Mouse (Mus musculus) stomach, embryonic 14.5 days (tissue): ENCODE data around the gene Nubpl. TPM values are rescaled to one million over a fixed set of nuclear protein-coding genes. Genes with fewer than 3 reads are reported as not detected.

Source experiments
- ATAC-seq: fragments of 200-750 bp; cut with Nextera tagmentation; 2 replicates; pipeline ENCODE4 v1.8.0; 2017; ENCODE audit warnings: low read depth, moderate TSS enrichment; ENCODE audit not compliant: insufficient number of reproducible peaks, insufficient read depth, low FRiP score
- H3K27ac ChIP-seq: fragments of 300-500 bp; sonication (generic); 2 replicates; pipeline ENCODE4 v1.5.1; 2014; ENCODE audit warnings: mild to moderate bottlenecking, low read length, moderate library complexity, mixed read lengths
- H3K27me3 ChIP-seq: fragments of 300-500 bp; sonication (generic); 2 replicates; pipeline ENCODE4 v1.6.1; 2014; ENCODE audit warnings: low read length, control low read depth, mixed read lengths; ENCODE audit not compliant: control insufficient read depth, insufficient read depth
- H3K36me3 ChIP-seq: fragments of 300-500 bp; sonication (generic); 2 replicates; pipeline ENCODE4 v1.6.1; 2014; ENCODE audit warnings: mild to moderate bottlenecking, control low read depth, low read length, moderate library complexity, mixed read lengths; ENCODE audit not compliant: control insufficient read depth, insufficient read depth
- H3K4me1 ChIP-seq: fragments of 300-500 bp; sonication (generic); 2 replicates; pipeline ENCODE4 v1.6.1; 2014; ENCODE audit warnings: low read length, control low read depth, mixed read lengths; ENCODE audit not compliant: control insufficient read depth, insufficient read depth
- H3K4me2 ChIP-seq: fragments of 300-500 bp; sonication (generic); replicated peaks from 2 replicates; pipeline ENCODE4 v1.6.1; 2014; ENCODE audit warnings: low read depth, low read length, control low read depth
- H3K4me3 ChIP-seq: fragments of 300-500 bp; sonication (generic); 2 replicates; pipeline ENCODE4 v1.5.1; 2014; ENCODE audit warnings: low read depth, low read length, control low read depth
- H3K9ac ChIP-seq: fragments of 300-500 bp; sonication (generic); replicated peaks from 2 replicates; pipeline ENCODE4 v1.6.1; 2014; ENCODE audit warnings: low read depth, mild to moderate bottlenecking, control low read depth, low read length, moderate library complexity, mixed read lengths
- H3K9me3 ChIP-seq: fragments of 300-500 bp; sonication (generic); 2 replicates; pipeline ENCODE4 v1.6.1; 2016; ENCODE audit warnings: low read depth, low read length, control low read depth; ENCODE audit not compliant: control insufficient read depth
- WGBS: fragments of 180-500 bp; shearing (Covaris S2); extraction: QIAGEN DNeasy Blood & Tissue Kit; methylation state at CpG from one replicate; pipeline ENCODE4 v1.1.7; 2014; 5-methylcytosine and 5-hydroxymethylcytosine counted together
- polyA plus RNA-seq: library from polyadenylated mRNA; unstranded; fragments of >200 nt; fragmentation: Nextera tagmentation; extraction: Ambion mirVana; gene quantifications from 2 replicates; pipeline ENCODE4 v1.2.1, GENCODE M21; 2014

Gene Nubpl
- polyA plus RNA-seq, 1 experiment from 2014 or later, result 14.9 TPM

GRCm38 (mm10) chr12:52317635-52318034, 220.1 kb downstream of the Nubpl start:
- no peak for ATAC-seq
- Histone ChIP-seq H3K27me3 (no peaks in the 10 kb centered on the region), H3K27ac (no peak overlapping the region)

GRCm38 (mm10) chr12:52318426-52318825, 220.9 kb downstream of the Nubpl start:
- H3K9ac ChIP-seq, result no peak overlapping the region
- H3K9me3 ChIP-seq, result no peaks in the 10 kb centered on the region
- 87% methylated on average over 9 of the region's 9 CpGs for WGBS
- ATAC-seq, result no peak
- no peak overlapping the region for H3K4me2 ChIP-seq
- H3K36me3 ChIP-seq, result no peaks in the 10 kb centered on the region
- H3K27ac ChIP-seq, result no peak overlapping the region
- no peak overlapping the region for H3K4me3 ChIP-seq
- H3K27me3 ChIP-seq, result no peaks in the 10 kb centered on the region
- H3K4me1 ChIP-seq, result no peaks in the 10 kb centered on the region

More at GRCm38 (mm10) chr12:52317635-52318034, 220.1 kb downstream of the Nubpl start:
- H3K4me2 ChIP-seq, result no peak overlapping the region
- H3K4me3 ChIP-seq, result no peak overlapping the region
- 64% methylated on average over 6 of the region's 6 CpGs for WGBS
- no peaks in the 10 kb centered on the region for H3K4me1 ChIP-seq
- H3K36me3 ChIP-seq, result no peaks in the 10 kb centered on the region
- H3K9ac ChIP-seq, result no peak overlapping the region
- H3K9me3 ChIP-seq, result peaks cover 4% of the 10 kb centered on the region; the same call in 1 of the 2 replicates

GRCm38 (mm10) chr12:52319156-52319555, 221.6 kb downstream of the Nubpl start:
- 88% methylated on average over 6 of the region's 6 CpGs for WGBS
- no peak overlapping the region for H3K27ac ChIP-seq
- H3K36me3 ChIP-seq, result no peaks in the 10 kb centered on the region
- H3K4me2 ChIP-seq, result no peak overlapping the region
- no peak for ATAC-seq
- H3K4me3 ChIP-seq, result no peak overlapping the region
- H3K9me3 ChIP-seq, result no peaks in the 10 kb centered on the region
- no peak overlapping the region for H3K9ac ChIP-seq
- H3K27me3 ChIP-seq, result no peaks in the 10 kb centered on the region
- H3K4me1 ChIP-seq, result no peaks in the 10 kb centered on the region

GRCm38 (mm10) chr12:52328488-52328887, 231.0 kb downstream of the Nubpl start:
- Histone ChIP-seq H3K27me3 (no peaks in the 10 kb centered on the region), H3K4me2 (no peak overlapping the region), H3K36me3 (no peaks in the 10 kb centered on the region), H3K4me3 (no peak overlapping the region), H3K27ac (no peak overlapping the region), H3K4me1 (no peaks in the 10 kb centered on the region), H3K9ac (no peak overlapping the region), H3K9me3 (no peaks in the 10 kb centered on the region)
- no peak for ATAC-seq
- 92% methylated on average over 4 of the region's 4 CpGs for WGBS

- Histone ChIP-seq H3K4me2 (no peak overlapping the region), H3K4me1 (peaks cover 3% of the 10 kb centered on the region; the same call in 1 of the 2 replicates), H3K4me3 (no peak overlapping the region), H3K9ac (no peak overlapping the region), H3K36me3 (no peaks in the 10 kb centered on the region), H3K9me3 (no peaks in the 10 kb centered on the region), H3K27ac (no peak overlapping the region), H3K27me3 (no peaks in the 10 kb centered on the region)
- 92% methylated on average over 11 of the region's 11 CpGs for WGBS
- ATAC-seq, result no peak
Measured at GRCm38 (mm10) chr12:52335142-52335765, 237.7 kb downstream of the Nubpl start.

GRCm38 (mm10) chr12:52338136-52338753, 240.7 kb downstream of the Nubpl start:
- Histone ChIP-seq H3K9ac (no peak overlapping the region), H3K4me3 (no peak overlapping the region), H3K4me1 (peaks cover 3% of the 10 kb centered on the region; the same call in 1 of the 2 replicates), H3K9me3 (no peaks in the 10 kb centered on the region), H3K27ac (no peak overlapping the region), H3K27me3 (no peaks in the 10 kb centered on the region), H3K36me3 (no peaks in the 10 kb centered on the region), H3K4me2 (no peak overlapping the region)
- 79% methylated on average over 2 of the region's 2 CpGs for WGBS
- ATAC-seq, result no peak

GRCm38 (mm10) chr12:52346611-52347010, 249.1 kb downstream of the Nubpl start:
- H3K4me2 ChIP-seq, result no peak overlapping the region
- H3K4me1 ChIP-seq, result no peaks in the 10 kb centered on the region
- no peaks in the 10 kb centered on the region for H3K27me3 ChIP-seq
- H3K9ac ChIP-seq, result no peak overlapping the region
- no peaks in the 10 kb centered on the region for H3K36me3 ChIP-seq
- no peaks in the 10 kb centered on the region for H3K9me3 ChIP-seq
- no peak overlapping the region for H3K27ac ChIP-seq
- no peak overlapping the region for H3K4me3 ChIP-seq
- no peak for ATAC-seq
- 58% methylated on average over 5 of the region's 5 CpGs for WGBS

- H3K9ac ChIP-seq, result no peak overlapping the region
- 64% methylated on average over 3 of the region's 3 CpGs for WGBS
- no peaks in the 10 kb centered on the region for H3K9me3 ChIP-seq
- no peak overlapping the region for H3K27ac ChIP-seq
- H3K27me3 ChIP-seq, result no peaks in the 10 kb centered on the region
- no peak overlapping the region for H3K4me3 ChIP-seq
- ATAC-seq, result no peak
- no peaks in the 10 kb centered on the region for H3K36me3 ChIP-seq
- H3K4me1 ChIP-seq, result no peaks in the 10 kb centered on the region
- H3K4me2 ChIP-seq, result no peak overlapping the region
Measured at GRCm38 (mm10) chr12:52350276-52350675, 252.7 kb downstream of the Nubpl start.
